Mouse (Mus musculus) thymus, adult 18-20 months (tissue): ENCODE measurements at regions not wholly inside any gene's neighbourhood (a gene's known extent, or its start where the extent isn't known, plus 50 kb on each side); places are given as distances from the start of the nearest gene placed in this dataset.

Source experiments
- DNase-seq, 2 experiments: peaks; one replicate each; pipeline ENCODE4 v3.0.0; 2022; ENCODE audit warnings: mixed read lengths in 2 of 2

DNA sequence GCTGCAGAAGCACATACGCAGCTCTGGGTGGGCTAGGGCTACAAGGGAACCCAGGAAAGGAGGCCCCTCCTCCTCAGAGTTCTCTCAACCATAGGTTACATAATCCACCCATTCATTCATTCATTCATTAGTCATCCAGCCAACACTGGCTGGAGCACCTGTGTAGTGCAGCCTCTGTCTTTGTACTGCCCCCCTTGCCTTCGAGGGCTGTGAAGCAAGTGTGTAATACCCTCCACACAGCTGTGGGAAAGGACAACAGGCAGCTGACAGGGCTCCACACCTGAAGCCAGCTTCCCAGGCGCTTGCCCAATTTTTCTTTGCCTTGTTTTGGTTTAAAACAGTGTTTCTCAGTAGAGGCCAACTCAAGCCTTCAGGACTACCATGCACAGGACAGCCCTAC is 285.0 kb upstream of the Runx1 start:
- no peak for DNase-seq

- no peak for DNase-seq
Observed at GRCm38 (mm10) chr16:93110451-93110850, 284.5 kb upstream of the Runx1 start.

DNA sequence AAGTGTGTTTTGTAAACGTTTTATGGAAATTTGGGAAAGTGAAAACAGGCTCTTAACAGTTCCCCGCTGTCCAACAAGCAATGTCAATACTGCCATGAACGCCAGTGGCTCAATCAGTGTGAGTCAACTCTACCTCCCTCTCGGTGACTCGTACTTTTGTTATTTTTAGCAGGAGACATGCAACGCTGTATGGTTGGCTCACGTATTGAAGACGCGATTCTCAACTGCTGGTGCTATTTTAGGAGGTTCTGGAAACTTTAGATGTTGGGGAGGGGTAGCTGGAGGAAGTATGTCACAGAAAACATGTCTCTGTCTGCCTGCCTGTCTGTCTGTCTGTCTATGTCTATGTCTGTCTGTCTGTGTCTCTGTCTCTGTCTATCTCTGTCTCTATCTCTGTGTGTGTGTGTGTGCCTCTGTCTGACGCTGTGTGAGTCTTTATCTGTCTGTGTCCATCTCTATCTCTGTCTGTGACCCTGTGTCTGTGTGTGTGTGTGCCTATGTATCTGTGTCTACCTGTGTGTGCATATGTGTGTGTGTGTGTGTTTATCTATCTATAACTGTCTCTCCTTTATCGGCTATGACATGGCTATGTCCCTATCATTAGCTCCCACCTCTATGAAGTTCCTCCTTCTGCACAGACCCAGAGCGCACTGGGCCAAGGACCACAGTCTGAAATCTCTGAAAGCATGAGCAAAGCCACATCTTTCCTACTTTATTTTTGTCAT is 283.9 kb upstream of the Runx1 start:
- no peak for DNase-seq

GRCm38 (mm10) chr16:93107524-93107845 is 281.5 kb upstream of the Runx1 start:
- DNase-seq: no peak

DNA sequence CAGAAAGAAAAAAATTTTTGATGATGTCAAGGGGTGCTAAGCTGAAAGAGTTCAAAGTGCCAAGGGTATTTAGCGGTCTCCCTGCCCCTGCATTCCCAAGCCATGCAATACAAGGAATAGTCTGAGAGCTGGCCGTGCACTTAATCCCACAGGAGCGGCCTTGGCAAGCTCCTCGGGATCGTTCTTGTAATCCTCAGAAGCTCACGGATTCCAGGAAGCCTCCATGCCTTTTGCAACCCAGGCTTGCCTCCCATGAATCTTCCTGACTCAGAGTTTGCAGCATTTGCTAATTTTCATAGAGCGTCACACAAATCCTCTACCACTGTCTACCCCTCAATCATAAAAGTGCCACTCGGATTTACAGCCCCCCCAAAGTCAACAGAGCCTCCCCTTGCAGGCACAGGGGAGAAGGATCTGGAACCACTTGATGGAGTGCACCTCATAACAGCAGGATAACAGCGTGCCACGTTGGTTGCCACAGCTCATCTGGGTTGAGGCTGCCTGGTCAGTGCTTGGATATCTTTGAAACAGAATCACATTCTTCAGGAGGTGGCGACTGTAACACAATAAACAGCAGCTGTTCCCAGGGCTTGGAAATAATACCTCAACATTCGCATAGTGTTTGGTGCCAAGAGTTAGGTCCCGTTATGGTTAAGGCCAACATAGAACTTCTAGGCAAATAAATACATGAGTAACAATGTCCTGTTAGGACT is 281.0 kb upstream of the Runx1 start:
- DNase-seq: no peak

DNA sequence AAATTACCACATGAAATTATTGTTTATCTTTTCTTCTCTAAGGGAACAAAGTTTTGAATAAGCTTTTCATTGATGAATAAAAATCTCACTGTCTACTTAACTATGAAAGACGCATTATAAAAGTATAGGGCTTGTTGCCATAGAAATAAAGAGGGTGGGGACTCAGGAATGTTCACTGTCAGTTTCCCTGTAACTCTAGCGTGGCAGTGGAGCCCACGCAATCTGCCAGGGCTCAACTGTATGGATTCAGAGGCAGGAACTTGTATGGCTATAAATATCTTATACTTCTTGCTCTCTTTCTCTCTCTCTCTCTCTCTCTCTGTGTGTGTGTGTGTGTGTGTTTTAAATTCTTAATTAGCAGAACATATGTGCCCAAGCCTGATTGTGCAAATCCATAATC is 276.2 kb upstream of the Runx1 start:
- no peak for DNase-seq

- no peak for DNase-seq
Observed at GRCm38 (mm10) chr16:93098057-93098456, 272.1 kb upstream of the Runx1 start.

GRCm38 (mm10) chr16:93096175-93096574 is 270.2 kb upstream of the Runx1 start:
- DNase-seq: no peak

DNA sequence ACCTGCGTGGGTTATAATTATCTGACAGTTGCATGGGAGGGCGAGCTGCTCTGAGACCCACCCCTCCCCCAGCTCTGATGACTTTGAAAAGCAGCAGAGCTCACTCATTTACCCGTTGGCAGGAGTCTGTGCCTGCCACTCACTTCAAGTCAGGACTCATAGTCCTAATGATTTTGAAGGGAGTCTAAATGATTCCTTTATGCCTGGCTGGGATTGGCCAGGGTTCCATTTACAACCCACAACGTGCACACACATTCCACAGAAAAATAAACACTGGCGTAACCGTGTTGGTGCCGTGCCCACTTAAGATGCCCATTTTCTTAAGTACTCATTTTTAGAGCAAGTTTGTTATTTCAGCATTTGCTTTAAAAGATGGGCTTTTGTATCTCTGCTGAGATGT is 266.8 kb upstream of the Runx1 start:
- DNase-seq: no peak

GRCm38 (mm10) chr16:93085227-93085883 is 259.4 kb upstream of the Runx1 start:
- no peak for DNase-seq

GRCm38 (mm10) chr16:93083756-93084155 is 257.8 kb upstream of the Runx1 start:
- DNase-seq: no peak

DNA sequence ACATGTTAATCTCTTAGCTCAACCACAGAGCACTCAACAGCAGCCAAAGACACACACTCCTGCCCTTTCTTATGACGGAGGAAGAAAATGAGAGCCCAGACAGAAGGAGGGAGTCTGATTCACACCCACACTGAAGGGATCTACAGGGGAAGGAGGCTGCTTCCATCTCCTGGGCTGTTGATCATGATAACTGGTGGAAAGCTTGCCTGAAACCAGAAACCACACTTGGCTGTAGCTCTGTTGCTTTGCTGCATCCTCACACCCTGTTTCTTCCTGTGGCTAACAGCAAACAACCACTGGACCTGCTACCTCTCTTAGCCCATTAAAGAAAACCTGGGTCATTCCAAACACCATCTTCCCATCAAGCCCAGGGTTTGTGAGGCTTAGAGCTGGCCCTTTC is 257.2 kb upstream of the Runx1 start:
- no peak for DNase-seq

DNA sequence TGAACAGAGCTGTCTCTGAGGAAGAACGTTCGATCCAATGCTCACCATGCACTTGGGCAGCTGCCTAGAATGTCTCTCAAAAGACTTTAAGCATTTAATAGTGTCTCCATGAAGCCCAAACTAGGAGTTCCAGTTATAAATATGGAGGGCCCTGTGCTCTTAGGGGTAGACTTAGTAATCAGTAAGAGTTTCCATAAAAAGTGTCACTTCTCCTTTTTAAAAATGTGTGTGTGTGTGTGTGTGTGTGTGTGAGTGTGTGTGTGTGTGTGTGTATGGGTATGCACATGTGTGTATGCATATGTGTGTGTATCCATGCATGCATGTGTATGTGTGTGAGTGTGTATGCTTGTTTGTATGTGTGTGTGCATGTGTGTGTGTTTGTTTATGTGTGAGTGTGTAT is 255.6 kb upstream of the Runx1 start:
- no peak for DNase-seq

GRCm38 (mm10) chr16:93079660-93080390 is 253.9 kb upstream of the Runx1 start:
- peak in 1 of 2 experiments; percentile 13 for DNase-seq

GRCm38 (mm10) chr16:93078909-93079308 is 253.0 kb upstream of the Runx1 start:
- no peak for DNase-seq

DNA sequence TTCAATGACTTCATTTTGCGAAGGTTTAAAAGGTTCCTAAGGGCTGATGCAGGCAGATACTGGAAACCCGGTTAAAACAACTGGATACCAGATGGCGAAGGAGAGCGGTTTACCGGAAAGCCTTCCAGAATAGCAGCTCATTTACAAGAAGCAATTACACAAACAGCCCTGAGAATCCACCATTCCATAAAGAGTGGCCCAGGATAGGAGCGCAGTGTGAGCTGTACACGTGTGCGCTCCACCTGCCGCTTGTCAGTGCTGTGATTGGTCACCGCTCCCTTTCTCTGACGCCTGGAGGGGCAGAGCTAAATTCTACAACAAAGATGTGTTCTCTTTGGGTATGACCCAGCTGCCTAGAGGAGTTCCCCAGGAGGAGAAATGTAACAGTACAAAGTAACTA is 249.5 kb upstream of the Runx1 start:
- no peak for DNase-seq

GRCm38 (mm10) chr16:93072156-93072555 is 246.2 kb upstream of the Runx1 start:
- no peak for DNase-seq

DNA sequence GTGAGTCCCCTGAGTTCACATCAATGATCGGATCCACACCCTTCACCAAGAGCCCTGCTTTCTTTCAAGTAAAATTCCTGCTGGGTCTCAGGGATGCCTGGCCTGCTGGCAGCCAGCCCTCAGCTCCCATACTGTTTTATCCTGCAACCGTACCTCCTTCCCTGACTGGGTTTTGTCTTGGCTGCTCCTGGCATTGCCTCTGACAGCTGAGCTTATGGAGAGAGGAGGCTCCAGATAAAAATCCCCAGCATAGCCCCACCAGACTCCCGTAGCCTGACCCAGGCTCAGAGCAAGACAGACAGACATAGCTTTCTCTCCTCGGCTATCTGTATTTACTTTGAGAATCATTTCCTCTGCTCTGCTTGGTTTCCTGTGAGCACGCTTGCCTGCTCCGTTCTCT is 245.8 kb upstream of the Runx1 start:
- no peak for DNase-seq

GRCm38 (mm10) chr16:93066821-93067220 is 240.9 kb upstream of the Runx1 start:
- DNase-seq: no peak

DNA sequence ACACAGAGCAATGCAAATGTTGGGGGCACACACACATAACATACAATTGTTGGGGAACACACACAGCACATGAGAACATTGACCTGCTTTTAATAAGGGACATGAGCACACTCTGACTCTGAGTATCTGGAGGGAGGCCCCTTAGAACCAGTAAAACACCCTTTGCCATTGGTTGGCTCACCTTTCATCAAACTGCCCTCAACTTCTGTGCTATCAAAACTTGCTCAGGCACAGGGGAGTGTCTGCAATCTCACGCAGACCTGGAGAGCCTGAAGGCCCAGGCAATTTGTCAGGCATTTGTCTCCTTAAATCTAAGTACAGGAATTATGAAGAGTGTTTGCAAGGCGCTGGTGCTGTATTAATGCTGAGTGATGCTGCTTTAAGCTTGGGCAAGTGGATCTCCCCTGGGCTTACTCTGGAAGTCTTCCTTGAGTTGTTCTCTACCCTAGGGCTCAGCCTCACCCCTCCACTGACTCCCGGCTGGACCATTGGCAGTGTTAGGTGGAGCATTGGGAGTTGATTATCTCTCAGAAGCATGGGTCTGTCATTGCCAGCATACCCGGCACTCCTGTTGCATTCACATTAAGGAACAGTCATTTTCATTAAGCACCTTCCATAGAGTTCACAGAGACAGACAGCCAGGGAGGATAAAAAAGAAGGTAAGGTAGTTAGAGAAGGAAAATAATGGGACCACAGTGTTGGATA is 235.7 kb upstream of the Runx1 start:
- no peak for DNase-seq

DNA sequence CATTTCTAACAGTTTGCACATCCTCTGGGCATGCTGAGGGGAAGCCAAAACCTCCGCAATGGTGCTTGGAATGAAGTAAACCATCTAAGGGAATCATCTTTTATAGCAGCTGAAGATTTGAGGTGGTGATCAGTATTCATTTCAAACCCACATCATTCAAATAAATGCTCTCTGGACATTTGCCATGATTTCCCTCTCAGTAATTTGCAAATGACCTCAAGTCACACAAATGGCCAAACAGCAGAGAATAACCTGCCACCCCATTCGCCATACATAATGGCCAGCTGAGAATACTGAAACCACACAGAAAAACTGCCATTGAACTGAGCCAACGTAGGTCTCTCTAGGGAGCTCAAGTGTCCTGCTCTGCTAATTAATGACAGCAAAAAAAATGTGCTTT is 230.3 kb upstream of the Runx1 start:
- no peak for DNase-seq

- no peak for DNase-seq
Observed at GRCm38 (mm10) chr16:93055545-93055944, 229.6 kb upstream of the Runx1 start.

DNA sequence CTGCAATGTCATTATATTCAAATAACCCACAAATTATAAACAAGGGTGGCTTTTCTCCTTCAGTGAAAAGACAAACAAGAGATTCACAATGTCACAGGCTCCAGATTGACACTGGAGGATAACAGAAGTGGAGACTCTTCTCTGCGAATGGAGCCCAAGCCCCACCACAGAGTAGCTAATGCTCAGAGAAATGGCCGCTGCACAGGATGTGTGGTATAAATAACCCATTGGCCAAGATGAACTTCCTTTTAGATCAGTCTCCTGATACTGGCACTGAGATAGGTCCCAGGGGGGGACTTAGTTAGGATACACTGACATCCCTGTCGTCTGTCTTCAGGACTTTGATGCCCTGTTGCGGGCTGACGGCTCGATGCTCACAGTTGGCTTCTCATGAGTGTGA is 225.3 kb upstream of the Runx1 start:
- no peak for DNase-seq
